Mouse (Mus musculus) forebrain, postnatal 0 days (tissue): Measurements from ENCODE around the gene Crnkl1. TPM values are rescaled to one million over a fixed set of nuclear protein-coding genes. Genes with fewer than 3 reads are reported as not detected.
A peak's percentile ranks its signal among the peaks of the same experiment; 100 is the strongest.

ENCODE experiments used
- ATAC-seq: fragments of 200-750 bp; cut with Nextera tagmentation; 2 replicates; pipeline ENCODE4 v1.8.0; 2017; ENCODE audit warnings: mild to moderate bottlenecking, moderate library complexity
- DNase-seq: peaks from one replicate; pipeline ENCODE4 v3.0.0-alpha.2; 2015
- H3K27ac ChIP-seq: fragments of 300-500 bp; sonication (generic); 2 replicates; pipeline ENCODE4 v1.5.1; 2014; ENCODE audit warnings: low read depth, mild to moderate bottlenecking, antibody characterized with exemption, low read length, moderate library complexity, mixed read lengths
- H3K27me3 ChIP-seq: fragments of 300-500 bp; sonication (generic); 2 replicates; pipeline ENCODE4 v1.6.1; 2014; ENCODE audit warnings: mild to moderate bottlenecking, low read length, mixed read lengths; ENCODE audit not compliant: insufficient read depth
- H3K36me3 ChIP-seq: fragments of 300-500 bp; sonication (generic); 2 replicates; pipeline ENCODE4 v1.6.1; 2014; ENCODE audit warnings: mild to moderate bottlenecking, moderate library complexity; ENCODE audit not compliant: insufficient read depth
- H3K4me1 ChIP-seq: fragments of 300-500 bp; sonication (generic); 2 replicates; pipeline ENCODE4 v1.6.1; 2014; ENCODE audit warnings: antibody characterized with exemption; ENCODE audit not compliant: insufficient read depth
- H3K4me2 ChIP-seq: fragments of 300-500 bp; sonication (generic); 2 replicates; pipeline ENCODE4 v1.6.1; 2014; ENCODE audit warnings: low read depth, mild to moderate bottlenecking, moderate library complexity
- H3K4me3 ChIP-seq: fragments of 300-500 bp; sonication (generic); 2 replicates; pipeline ENCODE4 v1.5.1; 2014; ENCODE audit warnings: low read depth, low read length, mixed read lengths
- H3K9ac ChIP-seq: fragments of 300-500 bp; sonication (generic); 2 replicates; pipeline ENCODE4 v1.6.1; 2014; ENCODE audit warnings: mild to moderate bottlenecking
- H3K9me3 ChIP-seq: fragments of 300-500 bp; sonication (generic); 2 replicates; pipeline ENCODE4 v1.6.1; 2016; ENCODE audit warnings: low read length
- CTCF ChIP-seq: sonication (generic); IDR thresholded peaks from 2 replicates; pipeline ENCODE4 v1.5.1; 2016; ENCODE audit warnings: antibody characterized with exemption, control low read depth, low read depth
- WGBS: fragments of 180-500 bp; shearing (Covaris S2); extraction: QIAGEN DNeasy Blood & Tissue Kit; methylation state at CpG from one replicate; pipeline ENCODE4 v1.1.7; 2014; 5-methylcytosine and 5-hydroxymethylcytosine counted together
- polyA plus RNA-seq: library from polyadenylated mRNA; unstranded; fragments of >200 nt; fragmentation: Nextera tagmentation; extraction: Ambion mirVana; gene quantifications from 2 replicates; pipeline ENCODE4 v1.2.1, GENCODE M21; 2015
- total RNA-seq: library from RNA; depleted of rRNA; stranded (reverse); fragments of >200 nt; gene quantifications from 2 replicates; pipeline ENCODE4 v1.2.3, GENCODE M21; 2014

The Crnkl1 gene
- total and polyA plus RNA-seq, 2 experiments from 2014 or later: 15.5 to 24.5 TPM

- ATAC-seq (no peak), DNase-seq (no peak)
- no peaks in the 10 kb centered on the region for H3K4me1 ChIP-seq
- H3K27me3 ChIP-seq: no peaks in the 10 kb centered on the region
- H3K4me2 ChIP-seq: no peak overlapping the region
- TF ChIP-seq CTCF: no peak
- H3K9ac ChIP-seq: no peak overlapping the region
- 19% methylated on average over 10 of the region's 10 CpGs for WGBS
- H3K9me3 ChIP-seq: no peaks in the 10 kb centered on the region
- no peak overlapping the region for H3K27ac ChIP-seq
- no peak overlapping the region for H3K4me3 ChIP-seq
- H3K36me3 ChIP-seq: no peaks in the 10 kb centered on the region
Measured at GRCm38 (mm10) chr2:145955844-145956243, 21.0 kb upstream of the Crnkl1 start.

- 91% methylated on average over 5 of the region's 5 CpGs for WGBS
- Histone ChIP-seq H3K9me3 (no peaks in the 10 kb centered on the region), H3K4me2 (no peak overlapping the region), H3K36me3 (no peaks in the 10 kb centered on the region), H3K4me3 (no peak overlapping the region), H3K27ac (no peak overlapping the region), H3K4me1 (no peaks in the 10 kb centered on the region), H3K9ac (no peak overlapping the region), H3K27me3 (no peaks in the 10 kb centered on the region)
- no peak for DNase-seq
- ATAC-seq: no peak
- no peak for TF ChIP-seq CTCF
Measured at GRCm38 (mm10) chr2:145952726-145953125, 17.9 kb upstream of the Crnkl1 start.

- DNase-seq (no peak), ATAC-seq (no peak)
- no peak overlapping the region for H3K4me3 ChIP-seq
- no peaks in the 10 kb centered on the region for H3K36me3 ChIP-seq
- H3K9me3 ChIP-seq: no peaks in the 10 kb centered on the region
- H3K4me2 ChIP-seq: no peak overlapping the region
- H3K27me3 ChIP-seq: no peaks in the 10 kb centered on the region
- WGBS: 44% methylated on average over 10 of the region's 10 CpGs
- no peaks in the 10 kb centered on the region for H3K4me1 ChIP-seq
- TF ChIP-seq CTCF: no peak
- no peak overlapping the region for H3K9ac ChIP-seq
- no peak overlapping the region for H3K27ac ChIP-seq
Measured at GRCm38 (mm10) chr2:145950239-145950638, 15.4 kb upstream of the Crnkl1 start.

GRCm38 (mm10) chr2:145949475-145950068 lies 14.8 kb upstream of the Crnkl1 start:
- TF ChIP-seq CTCF: no peak
- 0 out of 2 replicates have a peak, but pooled peaks have one; percentile 34 for ATAC-seq
- H3K4me1 ChIP-seq: no peaks in the 10 kb centered on the region
- H3K4me3 ChIP-seq: no peak overlapping the region
- no peak overlapping the region for H3K27ac ChIP-seq
- 22% methylated on average over 11 of the region's 11 CpGs for WGBS
- no peaks in the 10 kb centered on the region for H3K27me3 ChIP-seq
- H3K9me3 ChIP-seq: no peaks in the 10 kb centered on the region
- no peak overlapping the region for H3K4me2 ChIP-seq
- DNase-seq: no peak
- H3K36me3 ChIP-seq: no peaks in the 10 kb centered on the region
- H3K9ac ChIP-seq: no peak overlapping the region

GRCm38 (mm10) chr2:145948402-145948954 lies 13.7 kb upstream of the Crnkl1 start:
- ATAC-seq (no peak), DNase-seq (no peak)
- Histone ChIP-seq H3K27me3 (no peaks in the 10 kb centered on the region), H3K36me3 (no peaks in the 10 kb centered on the region), H3K27ac (no peak overlapping the region), H3K9ac (no peak overlapping the region), H3K4me2 (no peak overlapping the region), H3K4me1 (no peaks in the 10 kb centered on the region), H3K9me3 (no peaks in the 10 kb centered on the region), H3K4me3 (no peak overlapping the region)
- TF ChIP-seq CTCF: no peak
- 58% methylated on average over 7 of the region's 7 CpGs for WGBS

GRCm38 (mm10) chr2:145944286-145944685 lies 9.5 kb upstream of the Crnkl1 start:
- ATAC-seq: no peak
- WGBS: 32% methylated on average over 3 of the region's 3 CpGs
- no peak for TF ChIP-seq CTCF

GRCm38 (mm10) chr2:145941403-145941802 lies 6.6 kb upstream of the Crnkl1 start:
- Histone ChIP-seq H3K4me3 (no peak overlapping the region), H3K27me3 (no peaks in the 10 kb centered on the region; the same call in 1 of the 2 replicates), H3K9ac (no peak overlapping the region), H3K36me3 (no peaks in the 10 kb centered on the region), H3K4me1 (no peaks in the 10 kb centered on the region), H3K4me2 (no peak overlapping the region), H3K9me3 (no peaks in the 10 kb centered on the region), H3K27ac (no peak overlapping the region)
- ATAC-seq: no peak
- no peak for DNase-seq
- WGBS: 81% methylated on average over 3 of the region's 3 CpGs
- TF ChIP-seq CTCF: no peak

More at GRCm38 (mm10) chr2:145944286-145944685, 9.5 kb upstream of the Crnkl1 start:
- no peaks in the 10 kb centered on the region for H3K36me3 ChIP-seq
- no peak overlapping the region for H3K9ac ChIP-seq
- no peaks in the 10 kb centered on the region for H3K27me3 ChIP-seq
- no peaks in the 10 kb centered on the region for H3K9me3 ChIP-seq
- DNase-seq: no peak
- H3K4me1 ChIP-seq: no peaks in the 10 kb centered on the region
- no peak overlapping the region for H3K4me2 ChIP-seq
- H3K27ac ChIP-seq: no peak overlapping the region
- H3K4me3 ChIP-seq: no peak overlapping the region
